Comparison of ENCODE assay signal across 12 mouse cellular contexts in the genomic region with DNA sequence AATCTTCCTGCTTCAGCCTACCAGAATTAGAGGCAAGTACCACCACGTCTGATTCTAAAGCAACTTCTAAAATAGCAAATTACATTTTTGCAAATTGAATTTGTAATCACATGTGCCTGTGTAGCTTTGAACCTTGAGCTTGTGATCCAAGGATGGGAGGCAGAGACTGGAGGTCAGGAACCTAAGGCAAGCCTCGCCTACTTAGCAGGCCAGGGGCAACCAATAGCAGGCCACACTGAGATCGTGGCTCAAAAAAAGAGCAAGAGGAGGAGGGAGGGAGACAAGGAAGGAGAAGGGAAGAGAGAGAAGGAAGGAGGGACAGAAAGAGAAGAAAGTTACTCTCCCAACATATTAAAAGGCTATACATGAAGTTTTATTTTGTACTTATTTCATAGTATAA. TPM values are rescaled to one million over a fixed set of nuclear protein-coding genes. Genes with fewer than 3 reads are reported as not detected.
A peak's percentile ranks its signal among the peaks of the same experiment; 100 is the strongest.
DNase-seq lines count a peak whose midpoint lies in the region; ATAC-seq lines count a peak whose summit lies in the region.
"Had no signal": no experiment of that assay in that cellular context is flagged by ENCODE, and none has a peak within 500 bp of the region (broad histone marks: within the 10 kb centered on the region; RNA-seq: fewer than 3 reads in every experiment).

No protein-coding gene starts in this region.

- no peak for ATAC-seq in limb, embryonic 13.5 days (ENCODE audit: low FRiP score, low read depth)
- no peak for ATAC-seq in forebrain, embryonic 16.5 days
- ATAC-seq: CD4-positive, CD25-positive, alpha-beta regulatory T cell, adult 4 months had no signal

- H3K9me3 ChIP-seq in limb, embryonic 13.5 days, result peaks cover 2% of the 10 kb centered on the region; the same call in 1 of the 2 replicates
- H3K9me3 ChIP-seq in limb, embryonic 10.5 days (replicated peaks), result no peaks in the 10 kb centered on the region
- H3K9me3 ChIP-seq in forebrain, embryonic 16.5 days (ENCODE audit: control insufficient read depth, low read length), result no peaks in the 10 kb centered on the region

- H3K27ac ChIP-seq in limb, embryonic 13.5 days, result peak overlapping the region; percentile 33; the same call in 1 of the 2 replicates
- no peak overlapping the region for H3K27ac ChIP-seq in limb, embryonic 10.5 days
- H3K27ac ChIP-seq in forebrain, embryonic 16.5 days (ENCODE audit: low read length), result no peak overlapping the region; the same call in 1 of the 2 replicates

- peaks cover 22% of the 10 kb centered on the region for H3K36me3 ChIP-seq in limb, embryonic 13.5 days
- peaks cover 24% of the 10 kb centered on the region for H3K36me3 ChIP-seq in limb, embryonic 10.5 days
- H3K36me3 ChIP-seq in forebrain, embryonic 16.5 days (ENCODE audit: control insufficient read depth, insufficient read depth), result peaks cover 4% of the 10 kb centered on the region; the same call in 1 of the 2 replicates

- H3K9ac ChIP-seq in limb, embryonic 13.5 days, result no peak overlapping the region
- no peak overlapping the region for H3K9ac ChIP-seq in forebrain, embryonic 16.5 days (replicated peaks; ENCODE audit: low read depth, low read length)

- peaks cover 21% of the 10 kb centered on the region for H3K4me1 ChIP-seq in limb, embryonic 13.5 days
- peaks cover 19% of the 10 kb centered on the region for H3K4me1 ChIP-seq in limb, embryonic 10.5 days
- peaks cover 22% of the 10 kb centered on the region for H3K4me1 ChIP-seq in forebrain, embryonic 16.5 days (replicated peaks; ENCODE audit: control insufficient read depth, insufficient read depth, low read length)

- DNase-seq in heart, adult 11 months, result peak; percentile 87
- no peak for DNase-seq in heart, adult 9 months (ENCODE audit: low spot score in 2 of 2)
- DNase-seq in limb, embryonic 10.5 days (ENCODE audit: low spot score), result no peak
- peak; percentile 84 for DNase-seq in 416B (ENCODE audit: low read depth)
- no peak for DNase-seq in thymus, postnatal 25 days
- no peak for DNase-seq in embryo, embryonic 11 days
- DNase-seq: adrenal gland, postnatal 25 days; cerebellum, adult 8-10 months; kidney, postnatal 25 days had no signal

- H3K4me2 ChIP-seq in limb, embryonic 13.5 days (replicated peaks), result 0 out of 2 replicates have a peak overlapping the region, but pooled peaks have one; percentile 21
- 0 out of 2 replicates have a peak overlapping the region, but pooled peaks have one; percentile 17 for H3K4me2 ChIP-seq in forebrain, embryonic 16.5 days (ENCODE audit: low read length)

- no peaks in the 10 kb centered on the region for H3K27me3 ChIP-seq in limb, embryonic 13.5 days
- H3K27me3 ChIP-seq in limb, embryonic 10.5 days (ENCODE audit: low read depth, poor library complexity, severe bottlenecking), result no peaks in the 10 kb centered on the region
- no peaks in the 10 kb centered on the region for H3K27me3 ChIP-seq in forebrain, embryonic 16.5 days (replicated peaks; ENCODE audit: control insufficient read depth, insufficient read depth, low read length)

- no peak overlapping the region for H3K4me3 ChIP-seq in limb, embryonic 13.5 days
- no peak overlapping the region for H3K4me3 ChIP-seq in limb, embryonic 10.5 days
- H3K4me3 ChIP-seq in forebrain, embryonic 16.5 days (replicated peaks; ENCODE audit: low read length), result no peak overlapping the region

- 52% methylated on average over 3 of the region's 3 CpGs for WGBS in limb, embryonic 13.5 days
- 56% methylated on average over 3 of the region's 3 CpGs for WGBS in limb, embryonic 10.5 days
- 50% methylated on average over 3 of the region's 3 CpGs for WGBS in forebrain, embryonic 16.5 days

RNA-seq across cellular contexts. Expression of a gene that starts 28.5 kb away (rescaled TPM):
- polyA plus RNA-seq in limb, embryonic 13.5 days (2015; fragmentation: Nextera tagmentation; extraction: Ambion mirVana), result 40.4 and 42.2 TPM in 2 replicates
- polyA plus RNA-seq in limb, embryonic 10.5 days (2016; fragmentation: Nextera tagmentation; extraction: Ambion mirVana), result 40.0 and 49.9 TPM in 2 replicates
- 49.2 and 50.9 TPM in 2 replicates for polyA plus RNA-seq in forebrain, embryonic 16.5 days (2015; fragmentation: Nextera tagmentation; extraction: Ambion mirVana)

Comparison
In these comparisons a context has a peak if more than half of its experiments do, and no peak if none do; other contexts are left out.
1. DNase-seq: peak in heart, adult 11 months (single experiment) and 416B (single experiment); none in heart, adult 9 months (0 of 2), limb, embryonic 10.5 days (single experiment), thymus, postnatal 25 days (single experiment) and embryo, embryonic 11 days (single experiment).